Mouse (Mus musculus) heart, embryonic 15.5 days (tissue): ENCODE data around the gene Apex1. TPM values are rescaled to one million over a fixed set of nuclear protein-coding genes. Genes with fewer than 3 reads are reported as not detected.
"Not testable (repeated sequence)": the region's sequence is repeated elsewhere in the genome, so short reads cannot be mapped to it uniquely, and the experiment has no call there.

Source experiments
- ATAC-seq: fragments of 200-750 bp; cut with Nextera tagmentation; replicated peaks from 2 replicates; pipeline ENCODE4 v1.8.0; 2017; ENCODE audit warnings: low read depth, moderate TSS enrichment; ENCODE audit not compliant: insufficient number of reproducible peaks, insufficient read depth, low FRiP score
- H3K27ac ChIP-seq: fragments of 300-500 bp; sonication (generic); 2 replicates; pipeline ENCODE4 v1.5.1; 2015; ENCODE audit warnings: mild to moderate bottlenecking, inconsistent platforms
- H3K27me3 ChIP-seq: fragments of 300-500 bp; sonication (generic); 2 replicates; pipeline ENCODE4 v1.6.1; 2015; ENCODE audit warnings: inconsistent platforms
- H3K36me3 ChIP-seq: fragments of 300-500 bp; sonication (generic); 2 replicates; pipeline ENCODE4 v1.6.1; 2015; ENCODE audit warnings: mild to moderate bottlenecking, inconsistent platforms
- H3K4me1 ChIP-seq: fragments of 300-500 bp; sonication (generic); replicated peaks from 2 replicates; pipeline ENCODE4 v1.6.1; 2015; ENCODE audit warnings: inconsistent platforms
- H3K4me2 ChIP-seq: fragments of 300-500 bp; sonication (generic); 2 replicates; pipeline ENCODE4 v1.6.1; 2015; ENCODE audit warnings: inconsistent platforms, mild to moderate bottlenecking, moderate library complexity
- H3K4me3 ChIP-seq: fragments of 300-500 bp; sonication (generic); 2 replicates; pipeline ENCODE4 v1.5.1; 2015; ENCODE audit warnings: mild to moderate bottlenecking, inconsistent platforms
- H3K9ac ChIP-seq: fragments of 300-500 bp; sonication (generic); 2 replicates; pipeline ENCODE4 v1.6.1; 2015; ENCODE audit warnings: mild to moderate bottlenecking, inconsistent platforms
- H3K9me3 ChIP-seq: fragments of 300-500 bp; sonication (generic); replicated peaks from 2 replicates; pipeline ENCODE4 v1.6.1; 2016; ENCODE audit warnings: inconsistent platforms
- WGBS: fragments of 180-500 bp; shearing (Covaris S2); methylation state at CpG from one replicate; pipeline ENCODE4 v1.1.7; 2015; ENCODE audit warnings: mixed read lengths; 5-methylcytosine and 5-hydroxymethylcytosine counted together
- polyA plus RNA-seq: library from polyadenylated mRNA; unstranded; fragments of >200 nt; fragmentation: Nextera tagmentation; extraction: Ambion mirVana; gene quantifications from 2 replicates; pipeline ENCODE4 v1.2.1, GENCODE M21; 2015

The Apex1 gene
- polyA plus RNA-seq, 1 experiment from 2014 or later = 107 TPM

DNA sequence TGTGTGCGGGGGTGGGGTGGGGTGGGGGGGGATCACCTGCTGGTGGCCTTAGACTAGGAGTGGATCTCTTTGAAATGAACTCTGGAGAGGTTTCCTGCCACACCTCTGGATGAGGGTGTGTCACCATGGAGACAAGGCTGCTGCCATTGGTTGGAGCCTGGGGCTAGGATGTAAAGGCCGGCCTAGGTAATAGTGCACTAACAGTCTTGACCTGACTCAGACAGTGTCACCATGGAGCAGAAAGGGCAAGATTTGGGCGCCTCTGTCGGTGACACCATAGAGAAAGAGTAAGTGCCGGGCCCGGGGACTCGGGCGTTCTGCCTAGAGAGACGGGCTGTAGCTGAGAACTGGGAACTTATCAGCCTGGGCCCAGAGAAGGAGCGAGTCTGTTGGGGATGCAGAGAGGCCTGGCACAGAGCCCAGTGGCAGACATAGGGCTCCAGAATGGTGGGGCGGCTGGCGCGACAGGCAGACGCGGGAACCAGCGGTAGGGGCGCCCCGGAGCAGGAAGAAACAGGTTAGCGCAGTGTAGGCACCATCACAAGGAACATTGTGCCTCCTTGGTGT is 31.3 kb downstream of the Apex1 start, which contains the start of gene Pnp2:
TSS of gene Pnp2 (plus strand) at position 51 of the 567 bp plus-strand sequence.
- peak within 1 kb of the TSS; percentile 35 for H3K4me3 ChIP-seq
- H3K27ac ChIP-seq, H3K9me3 ChIP-seq, H3K27me3 ChIP-seq, H3K9ac ChIP-seq, H3K4me1 ChIP-seq, H3K36me3 ChIP-seq: not testable (repeated sequence)
- WGBS = 5% methylated on average over 19 of the region's 19 CpGs
- peak within 1 kb of the TSS; percentile 59 for H3K4me2 ChIP-seq
- ATAC-seq = peak; percentile 81

- peak overlapping the region; percentile 59 for H3K4me2 ChIP-seq
- ATAC-seq = not testable (repeated sequence)
- 84% methylated on average over 6 of the region's 6 CpGs for WGBS
These were observed 32.0 kb downstream of the Apex1 start for GRCm38 (mm10) chr14:50956724-50957123.

DNA sequence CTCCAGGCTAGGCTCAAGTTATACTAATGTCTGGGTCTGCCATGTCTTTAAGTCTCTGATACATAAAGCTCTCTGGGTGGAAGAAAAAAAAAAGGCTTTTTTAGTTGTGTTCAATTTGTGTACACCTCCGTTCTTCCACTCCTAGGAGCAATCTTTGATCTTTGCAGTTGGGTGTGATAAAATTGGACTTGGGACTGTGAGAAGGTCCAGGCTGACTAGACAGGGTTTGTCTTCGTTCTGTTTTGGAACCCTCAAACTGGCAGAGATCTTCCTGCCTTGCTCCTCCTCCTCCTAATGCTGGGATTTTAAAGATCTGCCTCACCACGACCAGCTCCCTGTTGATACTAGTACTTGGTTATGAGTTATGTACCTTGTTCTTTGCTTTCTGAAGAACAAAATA is 32.4 kb downstream of the Apex1 start:
- H3K27ac ChIP-seq, H3K4me2 ChIP-seq, H3K27me3 ChIP-seq, ATAC-seq, H3K9me3 ChIP-seq, H3K4me3 ChIP-seq, H3K36me3 ChIP-seq, H3K9ac ChIP-seq, H3K4me1 ChIP-seq: not testable (repeated sequence)
- 68% methylated on average over 3 of the region's 3 CpGs for WGBS

More at GRCm38 (mm10) chr14:50956724-50957123, 32.0 kb downstream of the Apex1 start:
- H3K4me3 ChIP-seq, H3K9me3 ChIP-seq, H3K4me1 ChIP-seq, H3K27ac ChIP-seq, H3K36me3 ChIP-seq, H3K9ac ChIP-seq, H3K27me3 ChIP-seq: not testable (repeated sequence)

GRCm38 (mm10) chr14:50958289-50958995 is 33.7 kb downstream of the Apex1 start:
- not testable (repeated sequence) for H3K27me3 ChIP-seq, H3K4me1 ChIP-seq, H3K36me3 ChIP-seq, H3K9me3 ChIP-seq, H3K9ac ChIP-seq, ATAC-seq, H3K27ac ChIP-seq, H3K4me2 ChIP-seq, H3K4me3 ChIP-seq
- 87% methylated on average over 5 of the region's 5 CpGs for WGBS

DNA sequence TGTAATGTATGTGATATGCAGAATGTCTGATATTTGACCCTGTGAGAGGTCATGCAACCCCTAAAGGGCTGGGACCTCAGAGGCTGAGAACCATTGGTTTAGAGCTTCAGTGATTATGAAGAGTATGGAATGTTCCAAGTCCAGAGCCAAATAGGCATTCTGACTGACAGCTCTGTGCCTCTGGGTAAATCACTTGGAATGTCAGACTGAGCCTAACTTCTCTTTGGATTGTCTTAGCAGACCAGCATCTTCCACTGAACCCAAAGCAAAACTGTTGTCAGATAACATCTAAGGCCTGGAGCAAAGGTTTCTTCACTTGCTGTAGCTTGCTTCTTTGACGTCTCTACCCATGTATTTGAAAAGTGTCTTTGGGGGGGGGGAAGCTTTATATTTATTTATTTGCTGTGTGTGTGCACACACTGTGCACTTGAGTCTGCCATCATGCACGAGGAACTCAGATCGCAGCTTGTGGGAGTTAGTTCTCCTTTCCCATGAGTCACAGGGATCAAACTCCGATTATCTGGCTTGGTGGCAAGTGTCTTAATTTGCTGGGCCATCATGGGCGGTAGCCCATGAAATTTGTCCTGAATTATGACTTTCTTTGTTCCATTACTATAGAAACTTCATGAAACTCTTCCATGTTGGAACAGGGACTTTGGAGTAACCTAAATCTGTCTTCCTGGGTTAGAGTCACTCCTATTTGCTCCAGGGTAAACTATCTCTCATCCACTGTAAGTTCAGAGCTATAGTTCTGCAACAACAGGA is 43.6 kb downstream of the Apex1 start:
- Histone ChIP-seq H3K9ac (no peak overlapping the region), H3K27ac (no peak overlapping the region), H3K9me3 (no peaks in the 10 kb centered on the region), H3K27me3 (no peaks in the 10 kb centered on the region), H3K36me3 (no peaks in the 10 kb centered on the region), H3K4me1 (peaks cover 4% of the 10 kb centered on the region), H3K4me3 (no peak overlapping the region), H3K4me2 (no peak overlapping the region)
- no peak for ATAC-seq
- WGBS = 84% methylated on average over 5 of the region's 5 CpGs

- Histone ChIP-seq H3K4me1 (peaks cover 4% of the 10 kb centered on the region), H3K9ac (no peak overlapping the region), H3K27ac (no peak overlapping the region; the same call in 1 of the 2 replicates), H3K27me3 (no peaks in the 10 kb centered on the region), H3K4me2 (no peak overlapping the region), H3K9me3 (no peaks in the 10 kb centered on the region), H3K36me3 (no peaks in the 10 kb centered on the region), H3K4me3 (no peak overlapping the region)
- ATAC-seq = no peak
- WGBS = 25% methylated on average over 1 of the region's 1 CpGs
These were observed 44.3 kb downstream of the Apex1 start for GRCm38 (mm10) chr14:50969041-50969440.

DNA sequence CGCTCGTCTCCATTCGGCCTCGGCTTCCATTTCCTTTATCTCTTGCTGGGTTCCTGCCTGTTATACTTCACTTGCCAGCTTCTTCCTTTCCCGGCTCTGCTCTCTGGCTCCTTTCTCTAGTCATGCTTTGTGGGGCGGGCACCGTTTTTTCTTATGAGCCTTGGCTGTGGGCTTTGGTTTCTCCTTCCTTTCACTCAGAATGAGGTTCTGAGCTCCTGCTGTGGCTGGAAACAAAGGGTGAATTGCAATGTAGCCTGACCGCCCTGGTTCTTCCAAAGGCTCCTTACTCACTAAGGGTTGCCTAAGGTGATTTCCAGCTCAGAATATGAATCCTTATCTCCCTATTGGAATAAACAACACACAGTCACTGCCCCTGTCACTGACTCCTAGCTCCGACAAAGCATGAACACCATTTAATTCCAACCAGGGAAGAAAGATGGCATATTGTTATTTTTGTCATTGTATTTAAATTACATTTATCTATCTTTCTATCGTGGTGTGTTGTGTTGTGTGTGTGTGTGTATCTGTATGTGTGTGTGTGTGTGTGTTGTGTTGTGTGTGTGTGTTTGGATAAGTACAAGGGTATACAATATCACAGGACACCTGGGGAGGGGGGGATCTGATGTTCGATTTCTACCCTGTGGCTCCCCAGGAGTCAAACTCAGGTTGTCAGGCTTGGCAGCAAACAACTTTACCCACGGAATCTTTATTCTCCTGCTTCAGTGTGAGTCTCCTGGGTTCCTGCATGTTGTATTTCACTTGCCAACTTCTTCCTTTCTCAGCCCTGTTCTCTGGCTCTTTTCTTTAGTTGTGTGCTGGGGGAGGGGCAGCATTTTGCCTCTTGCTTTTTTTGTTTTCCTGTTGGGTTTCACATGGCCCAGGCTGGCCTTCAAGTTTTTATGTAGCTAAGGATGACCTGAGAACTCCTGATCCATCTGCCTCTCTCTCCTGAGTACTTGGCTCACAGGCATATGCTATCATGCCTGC is 45.1 kb downstream of the Apex1 start:
- H3K27ac ChIP-seq = no peak overlapping the region; the same call in 1 of the 2 replicates
- no peak overlapping the region for H3K9ac ChIP-seq
- peak overlapping the region; percentile 35; the same call in 1 of the 2 replicates for H3K4me2 ChIP-seq
- no peaks in the 10 kb centered on the region for H3K27me3 ChIP-seq
- no peaks in the 10 kb centered on the region for H3K9me3 ChIP-seq
- no peak for ATAC-seq
- 22% methylated on average over 12 of the region's 12 CpGs for WGBS
- H3K4me1 ChIP-seq = peaks cover 6% of the 10 kb centered on the region
- no peak overlapping the region for H3K4me3 ChIP-seq
- H3K36me3 ChIP-seq = no peaks in the 10 kb centered on the region

- WGBS = 59% methylated on average over 1 of the region's 1 CpGs
- H3K27ac ChIP-seq = no peak overlapping the region
- H3K4me3 ChIP-seq = no peak overlapping the region
- no peaks in the 10 kb centered on the region for H3K36me3 ChIP-seq
- no peaks in the 10 kb centered on the region for H3K27me3 ChIP-seq
- H3K4me2 ChIP-seq = no peak overlapping the region
- H3K9me3 ChIP-seq = no peaks in the 10 kb centered on the region
- no peak for ATAC-seq
- no peak overlapping the region for H3K9ac ChIP-seq
- H3K4me1 ChIP-seq = peaks cover 6% of the 10 kb centered on the region
These were observed 46.1 kb downstream of the Apex1 start for GRCm38 (mm10) chr14:50970822-50971221.

GRCm38 (mm10) chr14:50973054-50973453 is 48.3 kb downstream of the Apex1 start:
- ATAC-seq, H3K9me3 ChIP-seq, H3K27me3 ChIP-seq, H3K27ac ChIP-seq, H3K4me1 ChIP-seq, H3K36me3 ChIP-seq, H3K4me3 ChIP-seq, H3K4me2 ChIP-seq, H3K9ac ChIP-seq: not testable (repeated sequence)
- WGBS = 94% methylated on average over 5 of the region's 5 CpGs

GRCm38 (mm10) chr14:50973700-50974099 is 48.9 kb downstream of the Apex1 start:
- H3K27me3 ChIP-seq = no peaks in the 10 kb centered on the region
- no peak overlapping the region for H3K4me2 ChIP-seq
- H3K27ac ChIP-seq = no peak overlapping the region
- no peak for ATAC-seq
- H3K36me3 ChIP-seq = no peaks in the 10 kb centered on the region
- H3K9me3 ChIP-seq = no peaks in the 10 kb centered on the region
- 40% methylated on average over 4 of the region's 4 CpGs for WGBS
- no peak overlapping the region for H3K4me3 ChIP-seq
- H3K9ac ChIP-seq = no peak overlapping the region
- peaks cover 9% of the 10 kb centered on the region for H3K4me1 ChIP-seq

DNA sequence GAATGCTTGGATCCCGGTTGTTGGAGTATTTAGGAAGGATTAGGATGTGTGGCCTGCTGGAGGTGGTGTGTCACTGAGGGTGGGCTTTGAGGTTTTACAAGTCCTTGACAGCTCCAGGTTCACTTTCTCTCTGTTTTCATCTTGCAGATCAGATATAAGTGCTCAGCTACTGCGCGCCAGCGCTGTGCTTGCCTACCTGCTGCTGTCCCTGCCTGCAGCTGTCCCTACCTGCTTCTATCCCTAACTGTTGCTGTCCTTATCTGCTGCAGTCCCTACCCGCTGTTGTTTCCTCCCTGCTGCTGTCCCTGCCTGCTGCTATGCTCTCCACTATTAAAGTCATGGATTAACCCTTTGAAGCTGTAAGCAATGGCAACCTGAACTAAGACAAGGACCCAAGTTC is 50.2 kb downstream of the Apex1 start:
- H3K27me3 ChIP-seq = no peaks in the 10 kb centered on the region
- WGBS = 57% methylated on average over 5 of the region's 5 CpGs

More for the DNA sequence above, 50.2 kb downstream of the Apex1 start:
- Histone ChIP-seq H3K36me3 (no peaks in the 10 kb centered on the region), H3K9ac (no peak overlapping the region), H3K27ac (no peak overlapping the region), H3K4me3 (no peak overlapping the region), H3K9me3 (no peaks in the 10 kb centered on the region), H3K4me2 (no peak overlapping the region), H3K4me1 (peaks cover 5% of the 10 kb centered on the region; the same call in 1 of the 2 replicates)
- no peak for ATAC-seq
